Mouse (Mus musculus): ENCODE data around the gene Zpr1.
"Not testable (repeated sequence)": the region's sequence is repeated elsewhere in the genome, so short reads cannot be mapped to it uniquely, and the experiment has no call there.

Gene Zpr1

DNA sequence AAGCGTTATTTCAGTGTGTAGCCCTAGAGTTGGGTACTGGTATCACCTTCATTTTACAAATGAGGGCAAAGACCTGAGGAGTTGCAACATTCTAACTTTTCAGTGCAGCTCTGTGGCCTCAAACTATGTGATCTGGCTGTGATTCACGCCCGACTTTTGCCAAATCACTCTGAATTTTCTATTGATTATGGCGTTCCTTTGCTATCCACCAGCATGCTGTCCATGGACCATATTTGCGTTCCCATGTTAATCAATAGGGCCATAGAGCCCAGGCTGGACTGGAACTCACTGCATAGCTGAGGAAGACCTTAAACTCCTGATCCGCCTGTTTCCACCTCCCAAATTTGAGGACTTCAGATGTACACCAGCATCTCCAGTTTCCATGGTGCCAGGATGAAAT is 13.8 kb upstream of the Zpr1 start:
- no peak for DNase-seq (ENCODE audit: low read depth, low spot score)

DNA sequence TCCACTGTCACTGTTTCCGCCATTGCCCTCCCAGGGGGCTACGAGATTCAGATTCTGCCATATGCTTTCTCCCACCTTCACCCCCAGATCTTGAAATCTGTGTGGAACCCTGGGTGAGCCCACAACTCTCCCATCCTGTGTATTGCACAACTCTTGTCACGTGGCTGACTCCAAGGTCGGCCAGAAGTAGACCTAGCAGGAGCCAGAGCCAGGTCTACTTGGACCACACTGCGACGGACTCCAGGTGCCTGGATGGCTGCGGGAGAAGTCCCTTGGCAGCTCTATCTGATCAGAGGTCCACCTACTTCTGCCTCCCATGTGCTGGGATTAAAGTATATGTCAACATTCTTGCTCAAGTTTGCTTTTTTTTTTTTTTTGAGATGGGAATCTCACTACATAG is 11.7 kb upstream of the Zpr1 start:
- DNase-seq (ENCODE audit: low read depth, low spot score): no peak

DNA sequence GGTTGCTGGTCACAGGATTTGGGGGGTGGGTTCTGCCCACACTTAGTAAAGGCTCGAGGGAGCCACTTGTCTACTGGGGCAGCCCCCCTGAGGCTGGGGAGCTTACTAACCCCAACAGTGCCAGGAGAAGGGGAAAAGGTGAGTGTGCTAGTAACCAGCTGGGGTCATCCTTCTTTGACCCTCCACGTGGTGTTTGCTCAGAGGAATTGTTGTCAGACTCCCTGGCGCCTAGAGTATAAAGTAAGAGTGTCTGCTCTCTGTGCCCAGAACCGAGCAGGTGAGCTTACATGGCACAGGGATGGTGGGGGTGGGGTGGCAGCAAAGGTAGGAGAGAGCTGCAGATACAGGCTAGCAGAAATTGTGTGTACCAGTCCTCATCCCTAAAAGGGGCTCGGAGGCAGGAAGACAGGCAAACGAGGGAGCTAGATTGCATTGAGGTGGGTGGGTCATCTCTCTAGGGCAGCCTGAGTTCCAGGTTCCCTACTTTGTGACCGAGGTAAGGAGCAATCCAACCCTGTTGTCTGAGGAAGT is 4.5 kb upstream of the Zpr1 start, which contains the start of gene Apoa5:
Gene Apoa5, plus strand, starts transcription at position 291 of the 531 bp plus-strand sequence.
- no peak for DNase-seq (ENCODE audit: low read depth, low spot score)

DNA sequence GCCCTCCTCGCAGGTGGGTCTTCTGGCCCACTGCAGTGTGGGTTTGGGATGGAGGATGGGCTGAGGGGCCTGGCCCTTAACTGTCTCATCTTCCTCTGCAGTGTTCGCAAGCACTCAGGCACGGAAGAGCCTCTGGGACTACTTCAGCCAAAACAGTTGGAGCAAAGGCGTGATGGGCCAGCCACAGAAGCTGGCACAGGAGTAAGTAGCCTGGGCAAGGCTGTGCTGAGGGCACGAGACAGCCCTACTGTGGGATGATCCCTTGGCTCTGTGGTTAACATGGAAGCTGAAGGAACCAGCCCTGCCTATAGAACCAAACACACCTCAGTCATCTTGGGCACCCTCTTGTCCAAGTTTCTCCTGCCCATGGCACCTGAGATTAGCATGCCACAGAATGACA is 3.7 kb upstream of the Zpr1 start:
- DNase-seq (ENCODE audit: low read depth, low spot score): no peak

DNA sequence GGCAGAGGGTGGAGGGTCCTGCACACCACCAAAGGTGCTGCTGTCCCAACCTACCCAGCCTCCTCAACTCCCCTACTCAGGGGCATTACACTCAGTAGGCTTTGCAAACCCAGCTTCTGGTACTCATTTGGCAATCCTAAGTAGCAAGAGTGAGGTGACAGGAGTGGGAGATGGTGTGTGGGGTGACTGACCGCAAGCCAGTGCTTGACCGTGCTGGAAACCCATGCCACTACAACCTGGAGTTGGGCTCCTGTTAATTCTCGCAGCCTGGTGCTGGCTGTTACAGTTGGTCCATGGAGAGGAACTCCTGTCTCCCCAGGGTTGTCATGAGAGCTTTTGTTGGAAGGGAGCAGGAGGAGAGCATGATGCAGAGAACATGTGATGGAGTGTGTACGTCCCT is 2.1 kb upstream of the Zpr1 start:
- no peak for DNase-seq (ENCODE audit: low read depth, low spot score)

DNA sequence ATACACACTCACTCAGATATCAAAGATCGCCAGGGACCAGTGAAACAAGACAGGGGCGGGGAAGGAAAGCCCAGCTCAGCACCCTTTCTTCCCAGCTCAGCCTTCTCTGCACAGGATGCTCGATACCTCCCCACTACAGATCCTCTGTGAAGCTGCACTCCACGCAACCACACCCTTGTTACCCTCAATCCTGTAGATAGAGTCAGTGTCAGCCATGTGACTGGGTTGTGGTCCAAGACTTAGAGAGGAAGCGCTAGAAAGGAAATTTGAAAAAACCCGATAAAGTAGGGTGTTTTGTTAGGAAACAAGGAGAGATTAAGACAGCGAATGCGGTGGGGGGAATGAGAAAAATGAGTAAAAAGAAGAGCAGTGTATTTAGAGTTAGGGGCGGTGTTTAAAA is 794 bp upstream of the Zpr1 start:
- DNase-seq (ENCODE audit: low read depth, low spot score): no peak

DNA sequence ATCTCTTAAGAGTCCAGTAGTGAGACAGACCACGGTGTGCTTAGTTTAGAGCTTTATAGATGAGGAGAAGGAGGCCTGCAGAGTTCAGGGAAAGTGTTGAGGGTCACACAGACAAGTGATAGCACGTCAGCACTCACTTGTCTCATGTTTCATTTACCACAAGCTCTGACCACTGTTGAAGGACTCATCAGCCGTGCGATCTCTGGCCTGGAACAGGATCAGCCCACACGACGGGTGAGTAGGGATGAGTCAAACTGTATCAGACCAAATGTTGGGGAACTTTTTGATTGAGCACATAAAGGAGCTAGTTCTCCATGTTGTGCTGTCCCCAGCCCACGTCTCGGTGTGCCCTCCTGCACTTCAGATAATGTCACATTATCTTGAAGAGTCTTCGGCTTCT is 1.6 kb downstream of the Zpr1 start:
- DNase-seq (ENCODE audit: low read depth, low spot score): no peak

DNA sequence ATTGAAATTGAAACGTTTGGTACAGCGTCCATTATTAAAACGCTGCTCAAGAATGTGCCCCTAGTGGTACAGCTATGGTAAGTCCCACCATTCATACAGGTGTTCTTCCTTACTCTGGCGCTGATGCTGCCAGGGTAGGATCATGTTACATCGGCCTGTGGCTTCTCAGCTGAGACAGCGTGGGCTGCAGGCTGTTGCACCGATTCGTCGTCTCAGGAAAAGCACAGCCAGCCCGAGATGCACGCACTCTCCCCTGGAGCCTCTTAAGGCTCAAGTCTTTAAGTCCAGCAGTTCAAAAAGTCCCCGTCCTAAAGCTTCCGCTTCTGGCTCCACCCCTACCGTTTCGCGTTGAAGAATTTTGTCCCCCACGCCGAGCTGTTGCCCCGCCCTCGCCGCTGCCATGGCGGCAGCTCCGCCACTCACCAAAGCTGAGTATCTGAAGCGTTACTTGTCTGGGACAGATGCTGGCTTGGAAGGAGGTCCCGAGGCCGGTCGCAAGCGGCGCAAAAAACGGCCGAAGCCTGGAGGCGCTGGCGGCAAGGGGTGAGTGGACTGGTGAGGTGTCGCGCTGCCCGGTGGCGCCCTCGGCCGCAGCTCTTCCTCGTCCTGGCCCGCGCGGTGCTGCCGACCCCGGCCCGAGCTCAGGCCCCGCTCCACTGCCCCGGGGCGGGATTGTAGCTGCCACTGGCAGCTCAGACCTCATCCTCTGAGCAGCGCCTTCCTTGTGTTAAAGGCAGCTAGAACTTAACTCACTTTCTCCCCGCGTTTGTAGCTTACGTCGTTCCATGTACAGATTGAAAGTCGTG is 10.0 kb downstream of the Zpr1 start, which contains the start of gene Bud13:
Gene Bud13, plus strand, starts transcription at position 378 of the 806 bp plus-strand sequence.
- peak; percentile 92 for DNase-seq (ENCODE audit: low read depth, low spot score)

DNA sequence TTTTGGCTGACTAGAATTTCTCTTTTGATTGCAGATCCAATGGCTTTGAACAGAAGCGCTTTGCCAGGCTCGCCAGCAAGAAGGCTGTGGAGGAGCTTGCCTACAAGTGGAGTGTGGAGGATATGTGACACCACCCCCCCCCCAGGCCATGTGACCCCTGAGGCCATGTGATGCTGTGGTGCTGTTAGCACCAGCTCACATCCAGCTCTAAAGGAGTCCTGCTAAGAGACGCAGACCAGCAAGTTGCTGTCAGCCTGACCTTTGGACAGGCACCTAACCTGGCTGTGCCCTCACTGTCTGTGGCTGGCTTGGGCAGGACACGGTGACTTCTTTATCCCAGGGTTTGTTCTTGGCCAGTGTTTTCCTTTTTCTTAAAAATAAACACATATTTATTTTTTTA is 25.5 kb downstream of the Zpr1 start:
- DNase-seq (ENCODE audit: low read depth, low spot score): no peak

DNA sequence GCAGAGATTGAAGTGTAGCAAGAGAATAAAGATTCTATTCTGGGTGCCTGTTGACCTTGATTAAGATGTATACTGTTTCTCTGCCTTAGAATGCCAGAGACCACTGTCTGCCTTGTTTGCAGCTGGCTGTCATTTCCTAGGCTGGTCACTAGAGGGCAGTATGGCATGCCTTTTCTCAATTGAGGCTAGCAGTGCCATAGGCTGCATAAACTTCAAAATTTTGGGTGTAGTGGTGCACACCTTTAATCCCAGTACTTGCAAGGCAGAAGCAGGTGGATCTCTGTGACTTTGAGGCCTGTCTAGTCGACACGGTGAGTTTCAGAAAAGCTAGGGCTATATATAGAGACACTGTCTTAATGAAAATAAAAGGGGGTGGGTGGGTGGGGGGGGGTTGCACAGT is 29.3 kb downstream of the Zpr1 start:
- DNase-seq (ENCODE audit: low read depth, low spot score): peak; percentile 69

DNA sequence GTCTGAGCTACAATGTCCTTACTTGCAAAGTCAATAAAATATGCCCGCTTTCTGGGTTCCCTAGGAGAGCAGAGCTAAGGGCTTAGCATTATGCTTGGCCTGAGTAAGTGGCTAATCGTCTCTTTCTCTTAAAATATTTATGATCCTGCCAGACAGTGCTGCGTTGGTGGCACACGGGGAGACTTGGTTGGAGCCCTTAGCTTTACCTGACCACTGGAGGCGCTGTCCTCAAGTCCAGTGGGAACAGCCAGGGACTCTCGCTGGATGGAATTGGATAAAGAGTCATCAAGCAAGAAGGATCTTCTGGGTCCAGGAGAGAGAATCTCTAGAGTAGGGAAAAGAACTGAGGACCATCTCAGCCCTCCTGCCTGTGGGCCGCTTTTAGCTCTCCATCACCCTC is 36.3 kb downstream of the Zpr1 start:
- no peak for DNase-seq (ENCODE audit: low read depth, low spot score)

DNA sequence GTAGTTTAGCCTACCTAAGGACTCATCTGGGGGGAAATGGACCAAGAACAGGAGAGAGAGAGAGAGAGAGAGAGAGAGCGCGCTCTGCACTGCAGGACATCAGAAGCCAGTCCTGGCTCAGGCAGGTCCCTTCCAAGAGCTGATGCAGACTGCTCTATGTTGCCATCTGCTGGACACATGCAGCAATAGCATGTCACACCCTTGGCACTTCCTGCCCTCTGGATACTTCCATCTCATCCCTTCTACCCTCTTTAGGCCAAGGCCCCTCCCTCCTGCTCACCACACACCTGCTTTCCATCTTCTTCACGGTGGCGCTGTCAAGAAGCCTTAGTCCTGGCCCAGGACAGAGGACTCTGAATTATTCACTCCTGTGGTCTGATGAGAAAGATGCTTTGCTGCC is 41.6 kb downstream of the Zpr1 start:
- DNase-seq (ENCODE audit: low read depth, low spot score): peak; percentile 86

DNA sequence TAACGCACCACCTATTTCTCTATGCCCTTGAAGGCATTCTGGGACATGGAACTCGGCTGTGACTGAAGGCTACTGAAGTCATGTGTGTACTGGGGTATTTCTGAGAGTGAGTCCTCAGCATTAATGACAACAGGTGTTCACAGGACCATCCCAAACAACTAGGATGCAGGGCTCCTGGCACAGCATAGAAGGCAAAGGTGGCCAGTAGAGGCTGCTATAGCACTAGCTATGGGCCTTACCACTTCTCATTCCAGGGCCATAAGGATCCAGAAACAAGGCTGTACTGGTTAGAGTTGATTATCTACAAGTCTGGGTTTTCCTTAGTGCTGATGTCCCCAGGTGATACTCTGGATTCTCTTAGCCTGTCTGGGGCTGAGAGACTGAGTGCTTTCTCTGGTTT is 42.1 kb downstream of the Zpr1 start:
- no peak for DNase-seq (ENCODE audit: low read depth, low spot score)

DNA sequence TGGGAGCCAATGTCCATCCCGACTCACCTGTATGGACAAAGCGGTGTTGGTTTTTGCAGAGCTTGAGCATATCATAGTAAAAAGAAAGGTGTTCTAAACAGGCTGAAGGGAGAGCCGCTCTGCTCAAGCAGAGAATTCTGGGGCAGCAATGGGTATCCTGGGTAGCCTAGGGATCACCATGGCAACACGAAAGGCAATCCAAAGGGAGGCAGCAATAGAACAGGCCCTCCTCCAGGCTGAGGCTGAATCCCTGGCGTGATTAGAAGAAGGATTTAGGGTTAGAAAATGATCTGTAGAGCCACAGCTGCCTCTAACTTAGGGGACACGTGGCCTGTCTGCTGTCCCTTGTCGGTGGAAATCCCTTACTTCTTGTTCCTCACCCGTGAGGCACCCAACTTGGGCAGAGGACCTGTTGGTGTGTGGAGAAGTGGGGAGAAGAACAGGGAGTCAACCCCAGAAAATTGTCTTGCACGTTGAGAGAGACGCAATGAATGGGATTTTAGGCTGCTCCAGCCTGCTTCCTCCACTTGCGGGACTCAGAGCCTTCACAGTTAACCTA is 43.0 kb downstream of the Zpr1 start:
- no peak for DNase-seq (ENCODE audit: low read depth, low spot score)

DNA sequence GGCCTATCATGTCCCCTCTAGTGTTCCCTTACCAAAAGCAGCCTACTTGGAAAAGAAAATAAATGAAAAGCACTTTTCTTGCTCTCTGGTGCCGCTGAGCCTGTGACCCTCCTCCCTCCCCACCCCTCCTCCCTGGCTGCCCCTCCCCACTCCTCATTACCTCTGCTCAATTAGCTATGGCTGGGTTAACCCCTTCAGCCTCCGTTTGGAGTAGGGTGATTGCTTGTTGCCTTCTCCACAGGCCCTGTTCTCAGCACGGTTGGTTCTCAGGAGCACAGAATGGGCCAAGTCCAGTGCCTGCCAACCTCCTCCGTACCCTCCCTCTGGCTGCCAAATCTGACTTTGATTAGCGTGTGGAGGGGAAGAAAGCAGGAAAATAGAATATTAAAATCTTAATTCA is 43.5 kb downstream of the Zpr1 start:
- DNase-seq (ENCODE audit: low read depth, low spot score): no peak

DNA sequence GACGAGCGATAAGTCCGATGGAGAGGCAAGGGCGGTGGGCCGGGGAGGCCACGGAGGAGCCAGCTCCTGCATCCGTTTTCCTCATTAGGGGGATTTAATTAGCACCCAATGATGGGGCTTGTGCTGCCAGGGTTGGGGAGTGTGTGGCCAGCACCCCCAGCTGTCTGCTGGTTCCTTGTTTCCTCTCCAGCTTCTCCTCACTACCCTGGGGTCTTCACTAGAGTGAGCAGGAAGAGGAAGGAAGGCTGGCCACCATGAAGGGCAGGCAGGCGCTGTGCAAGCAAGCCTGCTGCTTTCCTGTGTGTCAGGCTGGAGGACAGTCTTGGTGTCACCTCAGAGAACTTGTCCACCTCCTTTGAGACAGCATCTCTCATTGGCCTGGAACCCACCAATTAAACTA is 44.0 kb downstream of the Zpr1 start:
- DNase-seq (ENCODE audit: low read depth, low spot score): no peak

DNA sequence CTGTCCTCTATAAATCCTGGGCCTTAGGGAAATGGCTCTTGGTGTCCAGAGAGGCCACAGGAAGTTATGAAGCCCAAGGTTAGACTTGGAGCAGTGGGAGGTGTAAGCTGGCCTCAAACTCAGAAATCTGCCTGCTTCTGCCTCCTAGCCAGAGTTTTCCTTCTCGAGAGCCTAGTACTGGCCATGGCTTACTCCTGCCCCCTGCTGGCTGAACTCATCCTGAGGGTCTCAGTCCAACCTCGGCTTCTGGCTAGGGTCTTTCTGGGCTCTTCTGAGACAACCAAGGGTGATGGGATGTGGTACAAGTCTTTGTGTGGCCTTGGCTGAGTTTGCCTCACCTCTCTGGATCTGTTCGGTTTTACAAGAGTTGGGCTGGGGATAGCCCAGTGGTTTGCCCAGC is 45.1 kb downstream of the Zpr1 start:
- no peak for DNase-seq (ENCODE audit: low read depth, low spot score)

DNA sequence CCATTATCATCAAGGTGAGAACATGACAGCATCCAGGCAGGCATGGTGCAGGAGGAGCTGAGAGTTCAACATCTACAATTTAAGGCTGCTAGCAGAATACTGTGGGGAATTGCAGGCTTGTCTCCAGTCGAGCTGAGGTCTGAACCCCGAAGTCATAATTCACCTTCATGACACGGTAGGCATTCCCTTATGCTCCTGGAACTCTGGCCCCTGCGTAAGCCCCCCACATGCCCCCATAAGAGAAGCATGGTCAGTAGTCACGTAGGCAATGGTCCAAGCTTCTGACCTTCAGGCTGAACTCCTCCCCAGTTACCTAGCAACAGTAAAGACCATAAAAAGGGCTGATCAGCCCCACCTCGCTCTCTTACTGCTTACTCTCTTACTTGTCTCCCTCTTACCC is 47.0 kb downstream of the Zpr1 start, which contains the start of gene 4931429L15Rik:
Gene 4931429L15Rik, minus strand, starts transcription at position 101 of the 400 bp plus-strand sequence.
- not testable (repeated sequence) for DNase-seq (ENCODE audit: low read depth, low spot score)

DNA sequence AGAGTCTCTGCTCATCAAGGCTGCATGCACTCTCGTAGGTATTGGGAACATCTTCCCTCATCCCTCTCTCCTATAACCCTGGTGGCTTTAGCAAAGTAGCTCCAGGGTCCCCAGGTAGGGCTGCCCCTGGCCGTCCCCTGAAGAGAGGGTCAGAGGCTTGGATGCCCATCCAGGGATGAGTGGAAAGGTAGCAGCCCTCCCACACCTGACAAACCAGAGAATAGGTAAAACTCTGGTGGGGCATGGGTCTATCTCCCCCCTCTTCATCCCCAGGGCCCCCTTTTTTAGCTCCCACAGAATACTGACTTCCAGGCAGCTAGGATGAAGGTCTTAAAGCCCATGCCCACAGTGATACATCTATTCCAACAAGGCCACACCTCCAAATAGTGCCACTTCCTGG is 47.6 kb downstream of the Zpr1 start:
- DNase-seq (ENCODE audit: low read depth, low spot score): no peak

DNA sequence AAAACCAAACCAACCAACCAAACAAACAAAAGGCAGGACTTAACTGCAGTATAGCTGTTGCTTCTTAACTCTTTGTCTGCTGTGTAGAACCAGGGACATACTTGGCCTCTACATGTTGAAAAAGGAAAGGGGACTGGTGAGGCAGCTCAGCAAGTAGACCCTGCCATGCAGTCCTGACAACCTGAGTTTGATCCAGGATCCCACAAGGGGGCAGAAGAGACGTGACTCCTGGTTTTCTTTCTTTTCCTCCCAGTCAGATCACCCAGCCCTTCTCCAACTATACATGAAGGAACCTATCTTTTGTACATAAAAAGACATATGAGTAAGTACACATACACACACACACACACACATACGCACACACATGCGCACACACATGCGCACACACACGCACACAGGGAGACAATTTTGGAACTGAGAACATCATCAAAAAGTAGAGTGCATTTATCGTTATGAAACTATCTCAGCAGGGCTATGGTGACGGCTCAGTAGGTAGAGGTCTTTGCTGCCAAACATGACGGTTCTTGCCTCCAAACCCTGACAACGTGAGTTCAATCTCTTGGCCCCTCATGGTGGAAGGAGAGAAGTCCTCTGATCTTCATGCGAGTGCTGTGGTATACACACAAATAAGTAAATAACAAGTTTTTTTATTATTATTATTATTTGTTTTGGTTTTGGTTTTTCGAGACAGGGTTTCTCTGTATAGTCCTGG is 54.0 kb downstream of the Zpr1 start:
- no peak for DNase-seq (ENCODE audit: low read depth, low spot score)

DNA sequence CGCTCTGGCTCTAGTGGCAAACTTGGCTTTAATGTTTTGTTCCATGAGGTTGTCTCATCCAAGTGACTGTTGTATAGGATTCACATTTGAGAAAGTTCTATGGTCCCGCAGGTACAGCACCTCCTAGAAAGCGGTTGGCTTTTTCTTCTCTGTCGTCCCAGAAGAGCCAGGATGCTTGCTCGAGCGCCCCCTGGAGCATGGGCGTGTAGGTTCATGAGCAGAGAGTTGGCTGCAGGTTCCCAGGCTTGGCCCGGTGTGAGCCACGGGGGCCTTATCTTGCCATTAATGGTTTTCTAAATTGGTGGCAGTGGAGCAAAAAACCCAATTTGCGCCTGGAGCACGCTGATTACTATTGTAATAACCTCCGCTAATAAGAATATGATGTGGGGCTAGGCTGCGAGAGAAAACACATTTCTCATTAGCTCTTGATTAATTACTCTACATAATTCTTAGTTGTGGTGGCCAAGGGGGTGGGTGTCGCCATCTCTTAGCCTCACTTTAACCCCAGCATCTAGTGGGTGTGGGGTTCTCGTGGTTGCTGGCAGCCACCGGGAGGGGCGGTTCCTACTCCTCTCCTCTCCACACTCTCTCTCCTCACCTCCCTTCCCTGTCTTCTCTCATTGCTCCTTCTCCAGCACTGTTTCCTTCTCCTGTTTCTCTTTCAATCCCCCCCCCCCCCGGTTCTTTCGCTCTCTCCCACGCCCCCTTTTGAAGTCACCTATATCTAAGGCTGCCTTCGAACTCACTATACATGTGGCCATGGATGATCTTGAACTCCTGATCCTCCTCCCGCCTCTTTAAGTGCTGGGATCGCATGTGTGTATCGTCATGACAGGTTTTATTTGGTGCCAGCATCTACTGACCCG is 55.1 kb downstream of the Zpr1 start:
- DNase-seq (ENCODE audit: low read depth, low spot score): no peak
